Mouse (Mus musculus): ENCODE data around the gene Kcnk6. TPM values are rescaled to one million over a fixed set of nuclear protein-coding genes. Genes with fewer than 3 reads are reported as not detected.

The Kcnk6 gene
- total and polyA plus RNA-seq, 3 experiments: 1.4 to 5.2 TPM; not detected in 1

- no peak for TF ChIP-seq GATA1 (IDR thresholded peaks at IDR 0.05; ENCODE audit: low read depth, low read length)
- TF ChIP-seq E2F4 (IDR thresholded peaks at IDR 0.05; ENCODE audit: borderline replicate concordance, low read depth, low read length): no peak
- no peak for TF ChIP-seq MAFK (IDR thresholded peaks at IDR 0.05; ENCODE audit: borderline replicate concordance, low read depth, low read length)
- TF ChIP-seq CTCF (IDR thresholded peaks at IDR 0.05 in 2 of 3, conservative IDR thresholded peaks at IDR 0.05 in 1 of 3; ENCODE audit: control insufficient read depth in 1 of 3, insufficient read depth in 1 of 3, low read depth in 2 of 3, low read length in 3 of 3, poor library complexity in 1 of 3, severe bottlenecking in 1 of 3): no peak
- TF ChIP-seq NELFE (IDR thresholded peaks at IDR 0.05; ENCODE audit: low read depth, low read length): no peak
- no peak for TF ChIP-seq MAX (IDR thresholded peaks at IDR 0.05; ENCODE audit: low read length)
- no peak for TF ChIP-seq HCFC1 (IDR thresholded peaks at IDR 0.05; ENCODE audit: low read depth, low read length)
- Histone ChIP-seq H3K4me1 (ENCODE audit: control insufficient read depth in 1 of 2, insufficient read depth in 2 of 2, low read length in 2 of 2) (peaks cover 19 to 27% of the 10 kb centered on the region in 2 experiments), H3K79me2 (ENCODE audit: control insufficient read depth, insufficient read depth, low read length, poor library complexity) (peaks cover 10% of the 10 kb centered on the region), H3K36me3 (ENCODE audit: control insufficient read depth in 1 of 2, insufficient read depth in 2 of 2, low read length in 2 of 2) (peaks cover 0 to 18% of the 10 kb centered on the region in 2 experiments; a peak in 2 of 4 replicates), H3K27ac (ENCODE audit: control insufficient read depth, low read depth, low read length) (no peak overlapping the region), H3K4me3 (ENCODE audit: control insufficient read depth in 1 of 2, insufficient read depth in 1 of 2, low read depth in 2 of 2, low read length in 2 of 2) (peak overlapping the region in 1 of 2 experiments; percentile 89; a peak in 1 of 4 replicates), H3K9me3 (replicated peaks; ENCODE audit: insufficient read depth, low read length) (no peaks in the 10 kb centered on the region), H3K27me3 (ENCODE audit: control insufficient read depth in 1 of 2, insufficient read depth in 2 of 2, low read length in 2 of 2) (no peaks in the 10 kb centered on the region), H3K9ac (ENCODE audit: control insufficient read depth, low read depth, low read length, poor library complexity, severe bottlenecking) (no peak overlapping the region)
- no peak for DNase-seq (ENCODE audit: low read depth, low spot score)
Observed at GRCm38 (mm10) chr7:29279924-29280323, 47.6 kb upstream of the Kcnk6 start.

GRCm38 (mm10) chr7:29279261-29279660, 46.9 kb upstream of the Kcnk6 start:
- Histone ChIP-seq H3K9me3 (replicated peaks; ENCODE audit: insufficient read depth, low read length) (no peaks in the 10 kb centered on the region), H3K9ac (ENCODE audit: control insufficient read depth, low read depth, low read length, poor library complexity, severe bottlenecking) (no peak overlapping the region), H3K4me1 (ENCODE audit: control insufficient read depth in 1 of 2, insufficient read depth in 2 of 2, low read length in 2 of 2) (peaks cover 14 to 23% of the 10 kb centered on the region in 2 experiments; a peak in 3 of 4 replicates), H3K27me3 (ENCODE audit: control insufficient read depth in 1 of 2, insufficient read depth in 2 of 2, low read length in 2 of 2) (no peaks in the 10 kb centered on the region), H3K79me2 (ENCODE audit: control insufficient read depth, insufficient read depth, low read length, poor library complexity) (peaks cover 10% of the 10 kb centered on the region), H3K27ac (ENCODE audit: control insufficient read depth, low read depth, low read length) (no peak overlapping the region), H3K4me3 (ENCODE audit: control insufficient read depth in 1 of 2, insufficient read depth in 1 of 2, low read depth in 2 of 2, low read length in 2 of 2) (no peak overlapping the region), H3K36me3 (ENCODE audit: control insufficient read depth in 1 of 2, insufficient read depth in 2 of 2, low read length in 2 of 2) (peaks cover 0 to 13% of the 10 kb centered on the region in 2 experiments; a peak in 2 of 4 replicates)
- DNase-seq (ENCODE audit: low read depth, low spot score): no peak
- 0 out of 2 replicates have a peak, but pooled peaks have one; percentile 5 for TF ChIP-seq GATA1 (IDR thresholded peaks at IDR 0.05; ENCODE audit: low read depth, low read length)
- no peak for TF ChIP-seq JUND (IDR thresholded peaks at IDR 0.05; ENCODE audit: low read depth, low read length)
- no peak for TF ChIP-seq MXI1 (IDR thresholded peaks at IDR 0.05; ENCODE audit: low read depth, low read length)

- peaks cover 8 to 18% of the 10 kb centered on the region in 2 experiments; a peak in 3 of 4 replicates for H3K4me1 ChIP-seq (ENCODE audit: control insufficient read depth in 1 of 2, insufficient read depth in 2 of 2, low read length in 2 of 2)
- no peak overlapping the region for H3K9ac ChIP-seq (ENCODE audit: control insufficient read depth, low read depth, low read length, poor library complexity, severe bottlenecking)
- H3K27me3 ChIP-seq (ENCODE audit: control insufficient read depth in 1 of 2, insufficient read depth in 2 of 2, low read length in 2 of 2): no peaks in the 10 kb centered on the region
- no peak for DNase-seq (ENCODE audit: low read depth, low spot score)
- peaks cover 0 to 8% of the 10 kb centered on the region in 2 experiments; a peak in 1 of 4 replicates for H3K36me3 ChIP-seq (ENCODE audit: control insufficient read depth in 1 of 2, insufficient read depth in 2 of 2, low read length in 2 of 2)
- no peaks in the 10 kb centered on the region for H3K9me3 ChIP-seq (replicated peaks; ENCODE audit: insufficient read depth, low read length)
- peaks cover 10% of the 10 kb centered on the region for H3K79me2 ChIP-seq (ENCODE audit: control insufficient read depth, insufficient read depth, low read length, poor library complexity)
- no peak overlapping the region for H3K27ac ChIP-seq (ENCODE audit: control insufficient read depth, low read depth, low read length)
- H3K4me3 ChIP-seq (ENCODE audit: control insufficient read depth in 1 of 2, insufficient read depth in 1 of 2, low read depth in 2 of 2, low read length in 2 of 2): no peak overlapping the region
- TF ChIP-seq ZMIZ1 (IDR thresholded peaks at IDR 0.05; ENCODE audit: low read depth, low read length) (no peak), TBP (IDR thresholded peaks at IDR 0.05; ENCODE audit: low read depth, low read length) (no peak), RCOR1 (IDR thresholded peaks at IDR 0.05; ENCODE audit: low read depth, low read length) (no peak), ZKSCAN1 (IDR thresholded peaks at IDR 0.05; ENCODE audit: low read depth, low read length) (no peak), KAT2A (conservative IDR thresholded peaks at IDR 0.05; ENCODE audit: low read depth, low read length) (no peak), UBTF (IDR thresholded peaks at IDR 0.05; ENCODE audit: borderline replicate concordance, insufficient read depth, low read depth, low read length) (no peak), EP300 (IDR thresholded peaks at IDR 0.05; ENCODE audit: low read depth in 1 of 2, low read length in 2 of 2) (no peak), ZNF384 (IDR thresholded peaks at IDR 0.05; ENCODE audit: low read depth, low read length) (no peak), CTCF (IDR thresholded peaks at IDR 0.05 in 2 of 3, conservative IDR thresholded peaks at IDR 0.05 in 1 of 3; ENCODE audit: control insufficient read depth in 1 of 3, insufficient read depth in 1 of 3, low read depth in 2 of 3, low read length in 3 of 3, poor library complexity in 1 of 3, severe bottlenecking in 1 of 3) (no peak), ZC3H11A (IDR thresholded peaks at IDR 0.05; ENCODE audit: low read depth, low read length) (no peak), TCF12 (IDR thresholded peaks at IDR 0.05; ENCODE audit: low read depth, low read length) (no peak), SMC3 (IDR thresholded peaks at IDR 0.05; ENCODE audit: low read depth, low read length) (no peak), ETS1 (IDR thresholded peaks at IDR 0.05; ENCODE audit: low read depth, low read length) (no peak), GABPA (IDR thresholded peaks at IDR 0.05; ENCODE audit: low read depth, low read length) (no peak), CHD1 (IDR thresholded peaks at IDR 0.05; ENCODE audit: low read depth, low read length) (no peak), MAZ (IDR thresholded peaks at IDR 0.05; ENCODE audit: low read depth, low read length) (no peak), USF2 (IDR thresholded peaks at IDR 0.05; ENCODE audit: borderline replicate concordance in 1 of 2, insufficient read depth in 1 of 2, low read depth in 1 of 2, low read length in 2 of 2) (no peak), POLR2AphosphoS5 (IDR thresholded peaks at IDR 0.05; ENCODE audit: borderline replicate concordance, low read depth, low read length) (no peak)
Observed at GRCm38 (mm10) chr7:29277510-29277909, 45.2 kb upstream of the Kcnk6 start.
